Mouse (Mus musculus) thymus, postnatal 25 days (tissue): Measurements from ENCODE around the gene Pdlim4.

ENCODE experiments used
- DNase-seq: peaks from one replicate; pipeline ENCODE4 v3.0.0; 2022

Pdlim4 gene

GRCm38 (mm10) chr11:54068520-54069371, at the start of gene Pdlim4:
Gene Pdlim4, minus strand, starts transcription at chr11:54069014.
- no peak for DNase-seq

GRCm38 (mm10) chr11:54117096-54117495, 48.3 kb upstream of the Pdlim4 start:
- no peak for DNase-seq

DNA sequence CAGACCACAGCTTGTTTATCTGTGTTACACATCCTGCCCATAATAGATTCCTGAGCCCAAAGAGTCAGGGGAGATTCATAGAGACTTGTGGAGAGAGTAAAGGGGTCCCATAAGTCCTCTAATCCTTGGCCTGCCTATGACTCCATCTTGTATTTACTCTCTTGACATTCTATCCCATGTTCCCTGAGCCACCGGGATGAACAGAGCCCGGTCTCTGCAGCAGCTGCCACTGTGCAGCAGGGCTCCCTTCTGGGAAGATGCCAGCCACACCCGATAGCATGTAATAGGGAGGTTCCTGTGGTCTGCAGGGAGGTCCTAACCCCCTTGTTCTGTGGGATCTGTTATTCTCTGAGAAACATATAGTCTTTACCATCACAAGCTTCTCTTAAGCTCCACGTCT, 47.6 kb upstream of the Pdlim4 start:
- no peak for DNase-seq

DNA sequence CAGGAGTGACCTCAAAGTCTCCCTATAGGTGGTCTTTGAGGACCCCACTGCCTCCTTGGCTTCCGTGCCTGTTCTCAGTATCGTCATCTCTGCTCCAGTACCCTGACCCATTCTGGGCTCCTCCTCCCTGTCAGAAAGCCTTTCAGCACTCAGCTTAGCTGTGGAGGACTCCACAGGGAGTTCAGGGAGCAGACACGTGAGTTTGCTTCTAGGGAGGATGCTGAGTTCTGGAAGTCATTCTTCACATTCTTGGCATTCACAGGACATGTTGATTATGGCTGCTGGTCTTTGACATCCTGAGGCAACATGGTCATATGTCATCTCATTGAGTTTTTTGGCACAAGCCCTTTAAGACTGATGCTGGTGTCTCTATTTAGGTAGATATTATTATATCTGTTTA, 47.1 kb upstream of the Pdlim4 start:
- DNase-seq, result no peak

GRCm38 (mm10) chr11:54115301-54115700, 46.5 kb upstream of the Pdlim4 start:
- DNase-seq, result no peak

- DNase-seq, result no peak
Measured at GRCm38 (mm10) chr11:54114746-54115145, 45.9 kb upstream of the Pdlim4 start.

DNA sequence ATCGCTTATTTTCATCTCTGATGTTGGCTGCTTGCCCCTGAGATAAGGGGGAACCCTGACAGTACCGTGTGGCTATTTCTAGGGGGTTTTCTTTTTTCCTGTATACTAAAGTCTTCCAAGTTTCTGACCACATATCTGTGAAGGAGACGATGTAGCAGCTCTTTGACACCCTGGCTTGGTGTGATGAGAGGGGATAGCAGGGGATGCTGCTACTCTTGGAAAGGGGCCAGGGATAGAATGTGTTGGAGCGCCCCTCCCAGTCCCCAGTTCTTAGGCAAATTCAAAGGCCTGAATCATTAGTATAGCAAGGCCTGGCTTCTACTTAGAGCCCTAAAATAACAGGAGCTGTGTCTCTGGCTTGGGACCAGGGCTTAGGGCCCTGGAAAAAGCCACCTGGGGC, 44.5 kb upstream of the Pdlim4 start:
- DNase-seq, result no peak

DNA sequence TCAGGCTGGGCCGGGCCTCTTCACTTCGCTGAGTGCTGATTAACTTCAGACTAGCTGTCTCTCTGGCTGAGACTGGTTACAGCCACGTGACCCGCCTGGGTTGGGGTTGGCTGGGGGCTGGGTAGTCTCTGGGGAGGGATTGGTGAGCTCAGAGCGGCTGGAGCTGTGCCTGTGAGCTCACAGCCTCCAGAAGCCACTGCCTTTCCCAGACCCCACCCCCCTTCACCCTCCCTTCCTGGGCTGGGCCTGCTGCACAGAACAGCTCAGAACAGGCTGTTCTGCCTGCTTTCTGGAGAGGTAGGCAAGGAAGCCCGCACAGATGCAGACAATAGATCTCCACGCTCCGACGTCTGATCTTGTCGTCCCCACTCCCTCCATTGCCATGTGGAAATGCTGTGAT, 44.1 kb upstream of the Pdlim4 start:
- DNase-seq, result peak; percentile 79

- DNase-seq, result no peak
Measured at GRCm38 (mm10) chr11:54111976-54112741, 43.3 kb upstream of the Pdlim4 start.

DNA sequence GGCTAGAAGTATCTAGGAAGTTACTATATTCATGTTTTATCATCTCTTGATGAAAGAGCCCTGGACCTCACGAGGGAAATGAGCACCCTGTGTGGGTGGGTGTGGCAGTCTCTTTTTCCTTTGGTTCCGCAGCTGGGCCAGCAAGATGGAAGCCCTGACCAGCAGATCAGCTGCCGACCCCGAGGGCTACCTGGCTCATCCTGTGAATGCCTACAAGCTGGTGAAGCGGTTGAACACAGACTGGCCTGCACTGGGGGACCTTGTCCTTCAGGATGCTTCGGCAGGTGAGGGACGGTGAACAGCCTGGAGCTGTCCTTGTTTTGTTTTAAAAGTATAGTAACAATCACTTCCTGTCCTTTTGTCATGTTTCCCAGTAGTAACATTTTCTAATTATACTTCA, 42.5 kb upstream of the Pdlim4 start:
- no peak for DNase-seq

GRCm38 (mm10) chr11:54108894-54109293, 40.1 kb upstream of the Pdlim4 start:
- no peak for DNase-seq

DNA sequence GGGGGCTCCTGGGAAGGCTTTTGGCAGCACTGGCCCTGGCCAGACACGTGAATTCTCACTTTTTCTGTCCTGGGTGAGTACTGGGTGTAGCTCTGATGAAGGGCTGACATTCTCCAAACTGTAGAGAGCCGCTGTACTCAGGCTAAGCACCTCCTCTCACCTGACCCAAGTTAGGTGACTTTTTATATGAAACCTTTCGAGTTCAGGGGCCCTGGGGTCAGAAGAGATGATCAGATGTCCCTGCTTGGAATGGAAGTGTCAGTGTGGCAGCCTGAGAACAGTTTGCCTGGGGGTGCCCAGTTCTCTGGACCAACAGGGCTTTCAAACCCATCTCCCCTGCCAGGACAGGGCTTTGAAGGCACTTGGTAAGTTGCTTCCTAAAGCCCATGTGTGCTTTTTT, 39.3 kb upstream of the Pdlim4 start:
- DNase-seq, result no peak

DNA sequence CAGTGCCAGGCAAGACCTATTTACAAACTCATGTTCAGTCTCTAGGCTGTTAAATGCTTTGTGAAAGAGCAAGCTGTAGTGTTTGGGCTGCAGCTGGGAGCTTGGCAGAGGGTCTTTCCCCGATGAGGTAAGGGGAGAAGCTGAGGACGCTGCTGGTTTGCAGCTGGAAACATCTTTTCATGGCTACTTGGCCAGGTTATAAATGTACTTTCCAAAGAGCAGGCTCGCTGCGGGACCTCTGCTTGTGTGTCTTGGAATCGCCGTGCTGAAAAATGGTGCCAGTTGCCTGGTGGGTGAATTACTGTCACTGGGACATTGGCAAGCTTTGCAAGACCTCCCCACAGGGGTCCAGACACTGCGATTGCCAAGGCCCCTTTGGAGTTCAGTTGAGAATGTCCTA, 38.4 kb upstream of the Pdlim4 start:
- DNase-seq, result no peak

DNA sequence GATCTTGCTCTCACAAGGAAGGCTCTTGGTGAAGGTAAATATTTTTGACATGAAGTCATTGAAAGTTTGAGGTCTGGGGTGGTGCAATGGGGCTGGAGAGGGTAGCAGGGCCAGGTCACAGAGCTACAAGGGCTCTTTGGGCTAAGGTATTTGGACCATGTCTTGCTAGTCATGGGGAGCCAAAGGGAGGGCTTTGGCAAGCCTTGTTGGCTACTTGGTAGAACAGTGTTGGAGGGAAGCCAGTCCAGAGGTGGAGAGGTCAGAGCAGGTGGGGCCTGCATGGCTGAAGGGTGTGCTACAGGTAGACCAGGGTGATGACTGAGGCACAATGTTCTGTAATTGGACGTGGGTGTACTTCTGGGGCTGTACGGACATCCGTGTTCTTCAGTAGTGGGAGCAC, 37.9 kb upstream of the Pdlim4 start:
- no peak for DNase-seq

DNA sequence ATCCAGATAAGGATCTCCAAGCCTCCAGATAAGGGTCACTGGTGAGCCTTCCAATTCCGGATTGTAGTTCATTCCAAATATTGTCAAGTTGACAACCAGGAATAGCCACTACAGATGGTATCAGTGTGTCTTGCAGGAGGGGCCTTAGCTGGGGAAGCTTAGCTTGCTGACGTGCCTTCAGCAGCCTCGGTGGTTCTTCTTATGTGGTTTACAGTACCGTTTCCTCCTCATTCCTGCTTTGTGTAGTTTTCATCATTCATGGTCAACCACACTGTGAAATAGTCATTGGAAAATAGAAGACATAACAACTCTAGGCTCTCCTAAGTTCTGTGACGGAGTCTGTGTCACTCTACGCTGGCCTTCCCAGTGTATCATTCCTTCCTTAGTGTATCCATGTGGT, 36.2 kb upstream of the Pdlim4 start:
- DNase-seq, result peak; percentile 39

GRCm38 (mm10) chr11:54102706-54103449, 34.1 kb upstream of the Pdlim4 start:
- no peak for DNase-seq

DNA sequence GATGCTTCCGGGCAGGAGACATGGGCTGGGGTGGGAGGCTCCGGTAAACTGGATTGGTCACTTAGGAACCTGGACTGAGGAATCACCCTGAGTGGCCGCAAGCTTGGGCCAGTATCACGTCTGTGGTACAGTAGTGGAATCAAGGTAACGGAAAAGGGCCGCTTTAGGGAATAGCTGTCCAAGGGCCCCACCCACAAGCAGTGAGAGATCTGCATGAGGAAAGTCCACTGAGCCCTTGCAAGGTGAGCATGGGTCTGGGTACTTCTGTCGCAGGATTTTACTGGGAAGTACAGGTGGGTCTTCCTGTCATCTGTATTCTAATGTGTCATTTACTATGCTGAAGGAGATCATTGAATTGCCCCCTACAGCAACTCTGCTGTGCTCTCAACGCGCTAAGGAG, 32.9 kb upstream of the Pdlim4 start:
- DNase-seq, result no peak

DNA sequence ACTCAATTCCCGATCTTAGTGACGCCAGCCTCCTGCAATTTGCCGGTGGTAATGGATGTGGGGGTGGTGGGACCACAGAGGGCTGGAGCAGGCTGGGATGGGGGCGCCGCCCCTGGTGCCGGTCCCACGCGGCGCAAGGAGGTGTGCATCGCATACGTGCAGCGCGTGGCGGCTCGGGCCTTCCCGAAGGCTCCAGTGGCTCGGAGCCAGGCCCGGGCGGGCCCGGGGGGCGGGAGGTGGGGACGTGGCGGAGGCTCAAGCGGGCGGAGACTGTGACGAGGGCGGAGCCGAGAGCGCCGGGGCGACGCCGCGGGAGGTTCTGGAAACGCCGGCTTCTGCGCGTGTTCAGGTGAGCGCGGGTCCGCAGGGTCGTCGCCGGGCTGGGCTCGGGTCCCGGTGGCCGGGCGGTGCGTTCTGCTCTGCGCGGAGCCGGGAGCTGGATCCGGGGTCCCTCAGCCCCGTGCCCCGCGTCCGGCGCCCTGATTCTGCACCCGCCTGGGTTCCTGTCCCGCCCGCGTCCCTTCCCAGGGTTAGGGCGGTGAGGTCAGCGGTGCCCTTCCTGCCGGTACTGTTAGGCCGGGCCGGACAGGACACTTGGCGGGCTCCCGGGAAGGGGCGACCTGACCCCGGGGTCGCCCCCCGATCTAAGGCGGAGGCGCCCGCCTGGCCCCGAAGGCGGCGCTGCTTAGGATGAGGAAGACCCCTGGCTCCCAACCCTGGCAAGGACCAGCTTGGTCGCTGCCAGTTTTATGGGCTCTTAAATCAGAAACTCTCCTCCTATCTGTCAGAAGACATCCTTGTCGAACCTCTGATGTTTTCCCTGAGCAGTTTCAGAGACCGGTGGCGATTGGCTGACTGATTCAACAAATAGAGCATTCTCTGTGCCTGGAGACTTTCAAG, 32.1 kb upstream of the Pdlim4 start:
- peak; percentile 59 for DNase-seq

- DNase-seq, result no peak
Measured at GRCm38 (mm10) chr11:54100045-54100691, 31.4 kb upstream of the Pdlim4 start, which contains the start of gene P4ha2. Gene P4ha2, plus strand, starts transcription at chr11:54100095.

GRCm38 (mm10) chr11:54093000-54093399, 24.2 kb upstream of the Pdlim4 start:
- peak; percentile 53 for DNase-seq

GRCm38 (mm10) chr11:54092188-54092587, 23.4 kb upstream of the Pdlim4 start:
- DNase-seq, result no peak

DNA sequence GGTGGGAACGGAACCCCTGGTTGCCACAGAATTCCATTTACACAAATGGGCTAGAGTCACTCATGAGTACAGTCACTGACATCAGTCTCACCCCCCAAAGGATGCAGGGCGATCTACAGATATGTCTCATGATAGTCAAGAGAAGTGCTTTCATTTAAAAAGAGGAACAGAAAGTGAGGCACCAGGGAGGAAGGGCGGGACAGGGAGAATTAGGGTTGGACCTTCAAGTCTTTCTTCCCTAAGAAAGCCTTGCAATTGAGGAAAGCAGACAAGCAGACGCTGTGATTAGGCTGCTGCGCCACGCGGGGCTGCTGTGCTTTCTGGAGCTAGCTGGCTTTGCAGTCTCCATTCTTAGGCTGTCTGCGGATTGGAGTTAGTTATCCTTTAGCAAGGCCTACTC, 22.9 kb upstream of the Pdlim4 start:
- no peak for DNase-seq
